Mouse (Mus musculus) heart, postnatal 36 days (tissue): ENCODE data around the gene Ralb. TPM values are rescaled to one million over a fixed set of nuclear protein-coding genes. Genes with fewer than 3 reads are reported as not detected.
A peak's percentile ranks its signal among the peaks of the same experiment; 100 is the strongest.

ENCODE experiments used
- DNase-seq, 2 experiments: peaks; one replicate each; pipeline ENCODE4 v3.0.0; 2021 to 2022
- intact Hi-C: fragments of 180-260 bp; cut with DNase I; formaldehyde crosslinking; loops from one replicate; pipeline ENCODE4 v1.15.1; 2025
- total RNA-seq, 2 experiments: library from RNA; stranded (reverse); gene quantifications; 2 replicates each; pipeline ENCODE4 v1.2.3; 2021

Ralb gene
- total RNA-seq, 2 experiments from 2014 or later, result 30.9 to 31.1 TPM

DNA sequence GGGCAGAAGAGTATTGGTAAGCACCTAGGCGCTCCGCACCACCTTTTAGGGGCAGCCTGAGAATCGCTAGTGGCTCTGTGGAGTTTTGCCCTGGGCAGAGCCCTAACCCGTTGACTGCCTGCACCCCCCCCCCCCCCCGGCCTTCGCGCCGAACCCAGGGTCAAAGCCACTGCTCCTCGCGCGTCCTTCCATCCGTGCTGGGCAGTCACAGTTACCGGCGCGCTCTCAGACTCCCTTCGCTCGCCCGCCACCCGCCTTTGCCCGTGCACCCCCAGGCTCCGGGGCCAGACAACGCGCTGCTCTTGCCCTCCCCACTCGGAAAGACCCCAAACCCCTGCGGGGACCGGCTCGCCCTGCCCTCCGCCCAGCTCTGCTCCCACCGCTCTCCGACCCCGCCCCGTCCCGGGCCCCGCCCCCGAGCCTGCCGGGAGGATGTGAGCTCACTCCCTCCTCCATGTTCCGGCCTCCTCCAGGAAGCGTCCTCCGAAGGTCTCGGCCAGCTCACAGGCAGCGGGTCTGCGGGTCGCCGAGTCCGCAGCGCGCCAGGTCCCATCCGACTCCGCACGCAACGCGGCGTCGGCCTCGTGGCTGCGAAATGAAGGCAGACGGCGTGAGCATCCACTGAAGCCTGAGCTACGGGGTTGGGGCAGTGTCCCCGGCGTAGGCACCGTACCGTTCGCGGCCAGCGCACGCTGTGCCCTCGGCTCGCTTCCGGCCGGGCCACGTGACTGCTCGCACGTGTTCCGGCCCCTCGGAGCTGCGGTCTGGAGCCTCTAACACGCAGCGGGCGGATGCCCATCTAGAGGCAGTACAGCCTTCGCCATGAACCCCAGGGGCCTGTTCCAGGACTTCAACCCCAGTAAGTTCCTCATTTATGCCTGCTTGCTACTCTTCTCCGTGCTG lies 21.3 kb upstream of the Ralb start, which contains the start of gene Tmem185b:
Gene Tmem185b, plus strand, starts transcription at position 472 of the 903 bp plus-strand sequence.
- peak; percentile 92 to 96 for DNase-seq
- intact Hi-C loops, result loop anchor here (2.0 kb wide), 3 partner anchors 15 to 67 kb away; no protein-coding TSS in a partner anchor

- DNase-seq, result no peak
- intact Hi-C loops, result loop anchor here (2.0 kb wide), 3 partner anchors 14 to 66 kb away; no protein-coding TSS in a partner anchor
Observed at GRCm38 (mm10) chr1:119525004-119525444, 20.4 kb upstream of the Ralb start.

- DNase-seq, result no peak
- intact Hi-C loops, result loop anchor here (2.0 kb wide), 3 partner anchors 13 to 65 kb away; no protein-coding TSS in a partner anchor
Observed at GRCm38 (mm10) chr1:119523826-119524225, 19.2 kb upstream of the Ralb start.

DNA sequence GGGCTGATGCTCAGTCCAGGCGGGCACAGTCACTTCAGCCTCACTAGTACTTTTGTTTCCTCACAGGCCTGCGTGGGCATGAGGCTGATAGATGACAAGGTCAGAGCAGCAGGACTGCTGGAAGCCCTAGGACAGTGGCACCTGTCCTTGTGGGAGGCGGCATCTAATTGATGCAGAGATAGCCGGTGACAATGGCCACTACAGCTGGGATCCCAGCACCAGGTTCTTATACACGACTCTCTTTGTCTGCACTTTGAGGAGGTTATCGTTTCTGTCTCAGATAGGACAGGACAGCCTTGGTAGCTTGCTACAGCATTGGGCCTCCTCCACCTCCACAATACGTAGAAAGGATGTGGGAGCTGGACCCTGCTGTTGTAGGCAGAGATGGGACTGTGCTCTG lies 18.8 kb upstream of the Ralb start:
- no peak for DNase-seq
- intact Hi-C loops, result no loop called here

- intact Hi-C loops, result no loop called here
- DNase-seq, result no peak
Observed at GRCm38 (mm10) chr1:119522726-119523125, 18.1 kb upstream of the Ralb start.

- intact Hi-C loops, result no loop called here
- no peak for DNase-seq
Observed at GRCm38 (mm10) chr1:119521681-119522080, 17.1 kb upstream of the Ralb start.

DNA sequence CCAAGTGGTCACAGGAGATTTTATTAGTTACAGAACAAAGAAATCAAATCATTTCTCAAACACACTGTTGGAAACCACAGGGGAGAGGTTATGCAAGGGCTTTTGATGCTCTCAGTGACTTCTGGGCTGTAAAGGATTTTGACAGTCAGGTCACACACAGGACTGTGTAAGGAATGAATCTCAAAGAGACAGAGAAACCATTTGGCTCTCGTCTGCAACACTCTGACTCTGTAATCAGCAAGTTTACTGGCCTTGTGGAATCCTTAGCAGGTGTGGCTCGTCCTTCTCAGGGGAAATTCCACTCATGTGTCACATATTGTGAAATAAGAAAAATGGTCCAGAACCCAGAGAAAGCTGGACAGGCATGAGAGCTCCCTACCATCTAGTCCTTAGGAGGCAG lies 16.4 kb upstream of the Ralb start:
- intact Hi-C loops, result no loop called here
- no peak for DNase-seq

DNA sequence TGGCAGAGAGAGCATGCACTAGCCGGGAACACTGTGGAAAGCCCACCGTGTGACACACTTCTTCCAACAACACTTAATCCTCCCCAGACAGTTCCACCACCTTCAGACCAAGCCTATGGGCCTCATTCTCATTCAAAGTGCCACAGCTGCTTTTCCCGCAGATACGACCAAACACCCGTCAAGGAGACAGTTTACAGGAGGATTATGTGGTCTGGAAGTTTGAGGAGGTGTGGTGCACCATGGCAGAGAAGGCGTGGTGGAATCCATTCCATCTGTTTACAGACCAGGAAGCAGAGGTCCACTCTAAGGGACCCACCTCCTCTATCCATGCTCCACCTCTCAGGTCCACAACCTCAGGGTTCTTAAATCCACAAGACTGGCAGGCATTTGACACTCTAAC lies 14.7 kb upstream of the Ralb start:
- intact Hi-C loops, result no loop called here
- no peak for DNase-seq

DNA sequence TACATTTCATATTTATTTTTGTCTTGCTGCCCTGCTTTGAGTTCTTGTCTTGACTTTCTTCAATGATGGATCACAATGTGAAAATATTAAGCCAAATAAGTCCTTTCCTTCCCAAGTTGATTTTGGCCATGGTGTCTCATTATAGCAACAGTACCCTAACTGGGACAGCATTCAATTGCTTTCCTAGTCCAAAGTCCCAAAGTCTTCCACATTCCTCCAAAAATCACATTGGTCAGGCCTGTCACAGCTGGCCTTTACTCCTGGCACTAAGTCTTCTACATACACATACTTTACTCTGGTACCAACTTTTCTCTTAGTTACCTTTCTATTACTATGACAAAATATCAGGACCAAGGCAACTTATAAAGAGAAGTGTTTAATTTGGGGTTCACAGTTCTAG lies 14.2 kb upstream of the Ralb start:
- DNase-seq, result no peak
- intact Hi-C loops, result no loop called here

DNA sequence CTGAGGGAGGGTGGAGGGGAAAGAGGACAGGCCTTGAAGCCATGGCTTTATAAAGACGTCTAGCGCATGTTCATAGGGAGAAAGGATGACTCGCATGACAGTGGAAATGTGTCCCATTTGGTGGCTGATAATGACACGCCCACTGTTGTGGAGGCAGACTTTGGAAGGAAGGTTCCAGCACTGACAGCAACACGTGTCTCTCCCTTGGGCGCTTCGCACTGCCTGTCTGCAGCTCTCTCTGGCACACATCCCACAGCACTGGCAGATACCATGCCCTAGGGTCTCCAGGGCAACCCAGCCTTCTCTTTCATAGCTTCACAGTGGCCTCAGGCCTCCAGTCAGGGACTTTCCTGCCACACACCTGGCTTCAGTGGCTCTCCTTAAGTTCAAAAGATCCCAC lies 13.5 kb upstream of the Ralb start:
- intact Hi-C loops, result no loop called here
- no peak for DNase-seq

- intact Hi-C loops, result loop anchor here (2.0 kb wide), 1 partner anchor 14 kb away; no protein-coding TSS in a partner anchor
- no peak for DNase-seq
Observed at GRCm38 (mm10) chr1:119510857-119511256, 6.3 kb upstream of the Ralb start.

DNA sequence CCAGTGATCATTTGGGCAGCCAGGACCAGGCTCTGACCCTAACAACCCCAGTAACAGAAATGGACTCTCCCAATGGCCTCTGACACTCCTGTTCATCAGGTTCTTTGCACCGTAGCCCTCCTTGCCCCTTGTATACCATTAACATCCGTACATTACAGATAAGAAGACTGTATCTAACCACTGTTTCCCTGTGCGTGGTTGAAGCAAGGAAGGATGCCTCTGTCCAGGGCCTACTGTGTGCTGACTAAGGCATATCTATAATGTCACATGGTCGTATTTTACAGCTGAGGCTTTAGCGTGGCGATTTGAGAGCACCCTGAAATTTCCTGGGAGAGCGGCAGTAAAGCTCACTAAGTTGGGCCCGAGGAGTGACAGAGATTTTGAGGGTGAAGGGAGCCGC lies 5.8 kb upstream of the Ralb start:
- no peak for DNase-seq
- intact Hi-C loops, result loop anchor here (2.0 kb wide), 1 partner anchor 14 kb away; no protein-coding TSS in a partner anchor

GRCm38 (mm10) chr1:119509474-119509873 lies 4.9 kb upstream of the Ralb start:
- DNase-seq, result no peak

DNA sequence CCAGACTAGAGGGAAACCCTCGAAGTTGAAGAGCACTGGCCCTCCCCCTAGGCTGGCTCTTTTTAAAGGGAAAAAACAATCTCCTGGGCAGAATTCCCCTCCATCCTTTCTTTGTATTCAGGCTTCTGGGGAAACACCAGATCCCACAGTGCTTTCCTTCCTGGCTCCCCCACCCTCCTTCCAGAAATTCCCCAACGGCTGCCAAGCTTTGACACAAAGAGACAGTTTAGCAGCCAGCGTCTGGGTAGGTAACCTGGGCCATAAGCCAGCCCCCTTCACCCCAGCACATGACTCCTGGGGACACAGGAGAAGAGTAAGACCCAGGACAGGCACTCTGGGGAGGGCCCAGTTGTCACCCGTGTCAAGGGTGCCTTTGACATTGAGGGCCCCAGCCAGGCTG lies 4.0 kb upstream of the Ralb start:
- peak; percentile 49 to 59 for DNase-seq

More at GRCm38 (mm10) chr1:119509474-119509873, 4.9 kb upstream of the Ralb start:
- intact Hi-C loops, result no loop called here

DNA sequence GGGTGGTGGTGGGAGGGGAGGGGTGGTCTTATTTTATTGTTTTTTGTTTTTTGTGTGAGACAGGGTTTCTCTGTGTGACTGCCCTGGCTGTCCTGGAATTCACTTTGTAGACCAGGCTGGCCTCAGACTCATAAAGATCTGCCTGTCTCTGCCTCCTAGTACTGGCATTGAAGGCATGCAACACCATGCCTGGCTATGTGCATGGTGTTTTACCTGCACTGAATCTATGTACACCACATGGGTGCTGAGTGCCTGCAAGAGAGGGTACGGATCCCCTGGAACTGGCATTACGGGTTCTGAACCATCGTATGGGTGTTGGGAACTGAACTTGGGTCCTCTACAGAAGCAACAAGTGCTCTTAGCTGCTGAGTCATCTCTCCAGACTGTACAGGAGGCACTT lies 1.4 kb upstream of the Ralb start:
- intact Hi-C loops, result no loop called here
- DNase-seq, result no peak

More for the DNA sequence above, 4.0 kb upstream of the Ralb start:
- intact Hi-C loops, result no loop called here

- DNase-seq, result no peak
- intact Hi-C loops, result no loop called here
Observed at GRCm38 (mm10) chr1:119503808-119504207, 786 bp downstream of the Ralb start.

- intact Hi-C loops, result no loop called here
- DNase-seq, result no peak
Observed at GRCm38 (mm10) chr1:119503181-119503580, 1.4 kb downstream of the Ralb start.

DNA sequence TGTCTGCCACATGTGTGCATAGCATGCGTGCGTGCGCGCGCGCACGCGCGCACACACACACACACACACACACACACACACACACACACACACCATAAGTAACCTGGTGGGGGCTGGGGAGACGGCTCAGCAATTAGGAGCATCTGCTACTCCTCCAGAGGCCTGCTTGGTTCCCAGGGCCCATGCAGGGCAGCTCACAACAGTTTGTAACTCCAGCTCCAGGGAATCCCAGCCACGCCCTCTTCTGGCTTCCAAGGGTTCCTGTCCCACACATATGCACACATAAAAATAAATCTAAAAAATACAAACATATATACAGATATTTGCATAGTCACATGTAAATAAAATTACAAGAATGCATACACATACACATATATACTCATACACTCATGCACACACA lies 1.9 kb downstream of the Ralb start:
- DNase-seq, result no peak

DNA sequence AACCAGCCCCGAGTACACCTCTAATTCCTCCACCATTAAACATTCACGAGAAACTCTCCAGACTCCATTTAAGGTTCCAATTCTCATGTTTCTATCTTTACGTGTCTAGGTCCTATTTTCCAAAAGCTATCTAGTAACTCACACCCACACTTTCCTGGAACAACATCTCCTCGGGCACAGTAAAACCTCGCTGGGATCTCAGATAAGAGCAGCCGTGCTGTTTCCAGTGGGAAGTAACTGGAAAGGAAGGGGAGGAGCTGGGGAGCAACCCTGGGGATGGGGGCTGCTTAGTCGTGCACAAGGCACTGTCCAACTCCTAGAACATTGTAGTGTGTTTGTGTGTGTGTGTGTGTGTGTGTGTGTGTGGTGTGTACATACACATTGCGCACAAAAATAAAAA lies 2.7 kb downstream of the Ralb start:
- DNase-seq, result no peak
- intact Hi-C loops, result no loop called here

More for the DNA sequence above, 1.9 kb downstream of the Ralb start:
- intact Hi-C loops, result no loop called here

DNA sequence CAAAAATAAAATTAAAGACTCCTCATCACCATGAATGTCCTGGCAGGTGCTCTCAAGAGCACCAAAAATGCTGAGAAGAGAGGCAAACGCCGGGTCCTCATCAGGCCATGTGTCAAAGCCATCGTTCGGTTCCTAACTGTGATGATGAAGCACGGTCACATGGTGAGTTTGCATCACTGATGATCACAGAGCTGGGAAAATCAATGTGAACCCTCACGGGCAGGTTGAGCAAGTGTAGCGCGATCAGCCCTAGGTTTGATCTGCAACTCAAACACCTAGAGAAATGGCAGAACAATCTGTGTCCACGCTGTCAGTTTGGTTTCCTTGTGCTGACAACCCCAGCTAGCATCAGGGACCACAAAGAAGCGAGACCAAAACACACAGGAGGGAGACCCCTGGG lies 5.1 kb downstream of the Ralb start:
- no peak for DNase-seq
- intact Hi-C loops, result no loop called here

- DNase-seq, result no peak
- intact Hi-C loops, result no loop called here
Observed at GRCm38 (mm10) chr1:119498536-119499231, 5.9 kb downstream of the Ralb start.
